In the genomic region with DNA sequence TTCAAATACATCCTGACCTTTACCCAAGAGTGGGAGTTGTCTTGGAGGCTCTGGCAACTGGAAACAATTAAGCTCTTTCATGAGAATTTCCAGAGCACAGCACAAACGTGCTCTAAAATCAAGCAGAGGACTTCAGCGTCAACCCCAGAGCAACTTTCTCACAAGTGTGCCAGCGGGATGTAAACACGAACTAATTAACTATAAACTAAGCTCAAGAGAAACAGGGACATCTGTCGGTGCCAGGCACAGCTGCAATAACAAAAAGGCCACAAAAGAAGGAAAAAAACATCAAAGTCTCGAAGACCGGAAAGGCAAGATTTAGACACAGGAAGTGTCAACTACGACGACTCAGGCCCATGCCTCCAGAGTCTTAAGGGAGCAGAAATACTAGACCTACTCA, we compare ENCODE assay signal across 13 mouse cellular contexts. TPM values are rescaled to one million over a fixed set of nuclear protein-coding genes. Genes with fewer than 3 reads are reported as not detected.
A peak's percentile ranks its signal among the peaks of the same experiment; 100 is the strongest.
DNase-seq lines count a peak whose midpoint lies in the region; ATAC-seq and TF ChIP-seq lines count a peak whose summit lies in the region.
"Had no signal": no experiment of that assay in that cellular context is flagged by ENCODE, and none has a peak within 500 bp of the region (broad histone marks: within the 10 kb centered on the region; RNA-seq: fewer than 3 reads in every experiment).

No protein-coding gene starts in this region.

- H3K4me2 ChIP-seq in forebrain, embryonic 15.5 days (replicated peaks) = no peak overlapping the region
- H3K4me2 ChIP-seq in midbrain, embryonic 16.5 days (ENCODE audit: low read length) = no peak overlapping the region

- H3K9ac ChIP-seq in forebrain, embryonic 15.5 days (replicated peaks) = no peak overlapping the region
- H3K9ac ChIP-seq in midbrain, embryonic 16.5 days (ENCODE audit: low read depth, low read length) = no peak overlapping the region

- peak overlapping the region; percentile 0; the same call in 1 of the 2 replicates for H3K27ac ChIP-seq in layer of hippocampus, adult 2 months
- 0 out of 2 replicates have a peak overlapping the region, but pooled peaks have one; percentile 0 for H3K27ac ChIP-seq in forebrain, embryonic 15.5 days (replicated peaks)
- H3K27ac ChIP-seq in midbrain, embryonic 16.5 days (ENCODE audit: low read length) = peak overlapping the region; percentile 40; the same call in 1 of the 2 replicates

- H3K4me1 ChIP-seq in forebrain, embryonic 15.5 days = 0 out of 2 replicates have a peak, but pooled peaks cover 3% of the 10 kb centered on the region
- H3K4me1 ChIP-seq in midbrain, embryonic 16.5 days (ENCODE audit: control insufficient read depth, insufficient read depth, low read length) = no peaks in the 10 kb centered on the region

- 21% methylated on average over 9 of the region's 9 CpGs for WGBS in forebrain, embryonic 15.5 days
- 63% methylated on average over 9 of the region's 9 CpGs for WGBS in midbrain, embryonic 16.5 days

- no peaks in the 10 kb centered on the region for H3K9me3 ChIP-seq in forebrain, embryonic 15.5 days
- H3K9me3 ChIP-seq in midbrain, embryonic 16.5 days (replicated peaks; ENCODE audit: control insufficient read depth, low read length, poor library complexity, severe bottlenecking) = no peaks in the 10 kb centered on the region

- H3K36me3 ChIP-seq in forebrain, embryonic 15.5 days = peaks cover 56% of the 10 kb centered on the region
- peaks cover 11% of the 10 kb centered on the region for H3K36me3 ChIP-seq in midbrain, embryonic 16.5 days (ENCODE audit: control insufficient read depth, insufficient read depth, low read length)

- H3K4me3 ChIP-seq in layer of hippocampus, adult 2 months = no peak overlapping the region
- H3K4me3 ChIP-seq in forebrain, embryonic 15.5 days = no peak overlapping the region
- H3K4me3 ChIP-seq in midbrain, embryonic 16.5 days (ENCODE audit: low read depth, low read length) = no peak overlapping the region

- ATAC-seq in forebrain, embryonic 15.5 days (replicated peaks) = no peak
- ATAC-seq in midbrain, embryonic 16.5 days = no peak

- TF ChIP-seq CTCF in layer of hippocampus, adult 2 months (conservative IDR thresholded peaks at IDR 0.05) = no peak

- DNase-seq in layer of hippocampus, adult 2 months (ENCODE audit: low spot score in 2 of 2) = no peak
- no peak for DNase-seq in layer of hippocampus, postnatal 36 days
- DNase-seq in embryo, embryonic 10 days (ENCODE audit: low spot score) = peak; percentile 58
- DNase-seq in testis, postnatal 10 days (ENCODE audit: low spot score) = no peak
- DNase-seq in adrenal gland, postnatal 4 days (ENCODE audit: low spot score in 2 of 2) = no peak
- no peak for DNase-seq in adrenal gland, postnatal 14 days
- DNase-seq: cerebellum, postnatal 36 days; retina, postnatal 1 day; thymus, adult 2 months had no signal

- no peaks in the 10 kb centered on the region for H3K27me3 ChIP-seq in forebrain, embryonic 15.5 days
- no peaks in the 10 kb centered on the region for H3K27me3 ChIP-seq in midbrain, embryonic 16.5 days (ENCODE audit: control insufficient read depth, insufficient read depth, low read depth, low read length)

RNA-seq across cellular contexts. Expression of a gene that starts 23.2 kb away (rescaled TPM):
- 10 to 100 TPM; 48.2 to 55.2 TPM for total RNA-seq in layer of hippocampus, adult 2 months (2021)
- total RNA-seq in layer of hippocampus, postnatal 36 days (2021) = 10 to 100 TPM; 50.4 to 60.1 TPM
- polyA plus RNA-seq in forebrain, embryonic 15.5 days (2015; fragmentation: Nextera tagmentation; extraction: Ambion mirVana) = 65.4 and 69.0 TPM in 2 replicates
- polyA plus RNA-seq in midbrain, embryonic 16.5 days (2015; fragmentation: Nextera tagmentation; extraction: Ambion mirVana) = 86.5 and 92.6 TPM in 2 replicates
- total RNA-seq in adrenal gland, postnatal 4 days (2021) = 100 to 1,000 TPM; 157 to 174 TPM
- total RNA-seq in adrenal gland, postnatal 14 days (2021) = 475 and 505 TPM in 2 replicates

RNA-seq across cellular contexts. Expression of a gene that starts 50.3 kb away (rescaled TPM):
- 1 to 10 TPM; 1.1 to 1.4 TPM for total RNA-seq in layer of hippocampus, adult 2 months (2021)
- 1 to 10 TPM; 1.2 TPM for total RNA-seq in layer of hippocampus, postnatal 36 days (2021)
- polyA plus RNA-seq in forebrain, embryonic 15.5 days (2015; fragmentation: Nextera tagmentation; extraction: Ambion mirVana) = not detected in 2 replicates
- polyA plus RNA-seq in midbrain, embryonic 16.5 days (2015; fragmentation: Nextera tagmentation; extraction: Ambion mirVana) = not detected in 2 replicates
- total RNA-seq in adrenal gland, postnatal 4 days (2021) = 1 to 10 TPM in 1 of 2 experiments, under 1 TPM in 1; 0.54 to 3.0 TPM
- not detected in 2 replicates for total RNA-seq in adrenal gland, postnatal 14 days (2021)
- total RNA-seq: adrenal gland, adult 18-20 months; granulocyte monocyte progenitor cell, adult 5-6 weeks had no signal
